Mouse (Mus musculus) adrenal gland, adult 18-20 months (tissue): ENCODE data around the gene Fto. TPM values are rescaled to one million over a fixed set of nuclear protein-coding genes. Genes with fewer than 3 reads are reported as not detected.

ENCODE experiments used
- DNase-seq, 2 experiments: peaks; one replicate each; pipeline ENCODE4 v3.0.0; 2021 to 2022; ENCODE audit warnings: low spot score in 2 of 2
- total RNA-seq, 2 experiments: library from RNA; stranded (reverse); gene quantifications; 1 replicate in 1 of 2; 2 replicates in 1 of 2; pipeline ENCODE4 v1.2.3; 2021

Gene Fto
- total RNA-seq, 2 experiments from 2014 or later: 73.6 to 78.4 TPM

- DNase-seq: no peak
Observed at GRCm38 (mm10) chr8:91603751-91604150, 290.4 kb downstream of the Fto start.

GRCm38 (mm10) chr8:91605901-91606300, 292.6 kb downstream of the Fto start:
- no peak for DNase-seq

GRCm38 (mm10) chr8:91607091-91607490, 293.8 kb downstream of the Fto start:
- no peak for DNase-seq

GRCm38 (mm10) chr8:91611191-91611590, 297.9 kb downstream of the Fto start:
- no peak for DNase-seq

GRCm38 (mm10) chr8:91611723-91612362, 298.5 kb downstream of the Fto start:
- DNase-seq: no peak

DNA sequence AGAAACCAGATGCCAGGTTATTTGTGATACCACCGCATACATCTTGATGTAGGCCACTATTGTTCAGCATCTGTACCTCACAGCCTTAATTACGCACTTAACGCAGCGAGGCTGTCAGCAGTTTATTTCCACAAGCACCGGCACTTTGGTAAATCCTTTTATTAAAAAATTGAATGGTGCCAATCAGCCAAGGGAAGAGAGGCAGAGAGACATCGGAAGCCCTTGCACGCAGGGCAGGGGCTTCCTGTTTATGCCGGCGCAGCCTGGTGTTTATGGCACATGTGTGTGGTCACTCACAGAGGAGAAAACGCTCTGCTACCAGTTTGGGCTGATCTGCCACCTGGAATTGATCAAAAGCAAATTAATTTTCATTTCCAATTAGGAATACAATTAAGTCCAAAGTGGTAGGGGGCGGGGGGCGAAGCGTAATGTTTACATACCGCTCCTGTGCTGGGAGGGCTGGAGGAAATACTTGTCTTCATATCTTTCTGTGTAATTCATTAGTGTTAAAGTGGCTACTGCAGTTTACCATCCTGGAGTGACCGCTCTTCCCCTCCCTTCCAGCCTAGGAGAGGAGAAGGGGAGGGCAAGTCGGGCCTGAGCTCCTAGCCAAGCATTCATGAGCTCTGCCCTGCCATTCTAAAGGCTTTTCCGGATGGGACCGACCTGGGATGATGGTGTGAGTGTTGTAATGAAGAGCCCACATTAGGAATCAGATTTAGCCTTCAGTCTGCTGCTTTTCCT, 299.2 kb downstream of the Fto start:
- no peak for DNase-seq

DNA sequence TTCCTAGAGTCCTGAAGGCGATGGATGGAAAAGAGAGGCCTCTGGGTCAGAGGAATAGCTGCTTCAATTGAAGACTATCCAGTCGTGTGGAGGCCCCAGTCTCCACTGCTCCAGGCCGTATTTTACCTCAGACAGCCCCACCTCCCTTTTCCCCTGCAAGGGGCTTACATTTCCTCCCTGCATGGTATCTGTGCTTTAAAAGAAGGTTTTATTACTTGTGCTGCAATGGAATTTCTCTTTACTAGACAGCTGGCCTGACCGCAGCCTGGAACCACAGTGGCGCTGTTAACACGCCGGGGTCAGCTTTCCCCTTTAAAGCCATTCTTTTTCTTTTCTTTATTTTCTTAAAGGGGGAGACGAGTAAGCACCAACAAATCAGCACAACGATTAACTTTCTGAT, 300.3 kb downstream of the Fto start:
- DNase-seq: no peak

DNA sequence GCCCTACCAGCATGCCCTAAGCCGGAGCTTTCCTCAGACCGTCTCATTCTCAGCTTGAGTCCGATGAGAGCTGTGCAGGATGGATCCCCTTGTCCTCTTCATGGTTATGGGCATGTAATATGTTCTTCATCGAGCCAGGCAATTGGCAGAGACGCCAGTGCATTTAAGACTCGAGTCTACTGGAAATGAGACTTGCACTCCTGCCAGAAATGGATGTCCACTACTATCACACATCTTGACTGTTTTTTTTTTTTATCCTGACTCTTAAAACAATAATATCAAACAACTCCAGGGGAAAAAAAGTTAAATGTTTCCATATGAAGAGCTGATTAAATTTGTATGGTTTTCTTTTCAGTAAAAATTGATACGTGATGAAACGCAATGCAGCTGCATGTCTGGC, 301.9 kb downstream of the Fto start:
- DNase-seq: no peak

GRCm38 (mm10) chr8:91615781-91616683, 302.7 kb downstream of the Fto start:
- no peak for DNase-seq

DNA sequence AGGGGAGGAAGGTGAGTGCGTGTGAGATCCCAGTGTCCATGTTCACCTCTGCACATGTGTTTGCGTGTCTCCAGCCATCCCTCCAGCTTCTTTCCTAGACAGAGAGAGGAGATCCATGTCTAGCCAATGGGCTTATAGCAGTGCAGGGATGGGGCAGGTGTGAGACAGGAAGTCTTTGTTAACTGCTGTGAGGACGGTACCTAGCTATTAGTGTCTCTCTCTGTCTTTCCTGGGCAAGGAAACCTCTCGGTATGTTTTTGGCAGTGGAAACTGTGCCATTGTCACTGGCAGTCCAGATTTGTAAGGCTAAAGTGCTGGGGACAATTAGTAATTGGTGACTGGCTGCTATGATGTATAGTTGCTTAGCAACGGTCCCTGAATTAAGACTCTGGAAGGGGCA, 304.4 kb downstream of the Fto start:
- no peak for DNase-seq

GRCm38 (mm10) chr8:91622757-91623156, 309.4 kb downstream of the Fto start:
- DNase-seq: no peak

DNA sequence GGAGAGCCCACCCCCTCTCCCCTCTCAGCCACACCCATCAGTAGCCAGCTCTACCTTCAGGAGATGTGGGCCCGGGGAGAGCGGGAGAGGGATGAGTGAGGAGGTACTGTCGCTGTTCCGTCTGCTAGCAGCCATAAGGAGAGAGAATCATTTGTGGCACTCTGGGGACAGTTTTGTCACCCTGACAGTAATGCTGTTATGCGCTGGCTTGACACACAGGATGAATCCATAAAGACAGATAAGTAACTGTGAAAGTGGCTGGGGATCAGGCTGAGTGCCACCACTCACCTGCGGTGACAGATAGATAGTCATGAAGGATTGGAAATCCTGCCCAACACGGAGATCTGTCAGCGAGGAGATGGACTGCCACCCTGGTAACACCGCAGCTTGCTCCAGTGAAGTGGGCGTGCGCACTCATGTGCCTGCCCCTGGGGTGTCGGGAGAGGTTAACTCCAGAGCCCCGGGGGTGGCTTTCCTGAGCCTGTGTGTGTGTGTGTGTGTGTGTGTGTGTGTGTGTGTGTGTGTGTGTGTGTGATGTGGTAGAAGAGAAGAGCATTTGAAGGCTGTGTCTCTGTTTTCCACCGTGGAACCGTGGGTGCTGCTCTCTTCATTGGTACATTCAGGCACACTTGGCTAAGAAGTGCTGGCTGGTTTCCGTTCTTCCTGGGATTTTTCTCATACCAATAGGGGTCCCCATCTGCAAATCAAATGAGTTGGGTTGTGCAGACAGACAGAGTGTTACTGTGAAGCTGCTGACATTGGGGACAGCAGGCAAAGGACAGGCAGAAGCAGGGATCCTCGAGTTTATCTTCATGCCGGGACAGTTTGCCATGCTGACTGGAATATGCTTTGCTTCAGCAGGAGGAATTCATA, 312.6 kb downstream of the Fto start:
- no peak for DNase-seq

DNA sequence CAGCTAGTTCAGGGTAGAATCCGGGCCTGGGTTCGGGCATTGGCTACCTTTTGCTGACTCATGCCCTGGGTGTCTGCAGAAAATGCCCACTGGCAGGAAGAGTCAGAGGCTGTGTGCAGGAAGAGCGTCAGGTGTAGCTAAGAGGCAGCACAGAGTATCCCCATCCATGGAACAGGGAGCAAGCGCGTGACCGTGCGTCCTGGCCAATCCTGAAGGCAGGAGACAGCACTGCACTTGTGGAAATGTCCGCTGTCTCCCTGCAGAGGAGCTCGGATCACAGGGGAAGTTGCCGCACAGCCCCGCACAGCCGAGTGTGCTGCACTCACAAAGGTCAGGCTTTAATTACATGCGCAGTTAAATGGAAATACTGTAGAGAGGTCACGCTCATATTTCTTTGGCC, 316.3 kb downstream of the Fto start:
- DNase-seq: no peak

- no peak for DNase-seq
Observed at GRCm38 (mm10) chr8:91630320-91631033, 317.2 kb downstream of the Fto start.

GRCm38 (mm10) chr8:91632411-91632810, 319.1 kb downstream of the Fto start:
- no peak for DNase-seq

GRCm38 (mm10) chr8:91635406-91635805, 322.1 kb downstream of the Fto start:
- no peak for DNase-seq

- no peak for DNase-seq
Observed at GRCm38 (mm10) chr8:91636887-91637286, 323.6 kb downstream of the Fto start.

DNA sequence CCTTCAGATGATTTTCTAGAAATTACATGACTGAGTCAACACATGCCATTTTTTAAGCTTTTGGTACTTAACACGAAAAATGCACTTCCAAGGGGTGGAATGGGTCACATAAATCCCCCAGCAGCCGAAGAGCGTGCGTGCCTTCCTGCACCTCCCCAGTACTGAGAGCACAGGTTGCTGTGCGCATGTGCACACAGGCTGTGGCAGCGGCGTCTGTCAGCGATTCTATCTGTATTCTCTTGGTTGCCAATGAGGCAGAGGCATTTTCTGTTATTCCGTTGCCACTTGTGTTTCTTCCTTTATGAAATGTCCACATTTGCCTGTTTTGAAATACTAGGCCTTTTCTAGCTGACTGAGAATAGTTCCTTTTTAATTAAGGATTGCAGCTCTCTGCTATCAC, 324.4 kb downstream of the Fto start:
- no peak for DNase-seq

GRCm38 (mm10) chr8:91638256-91638655, 324.9 kb downstream of the Fto start:
- no peak for DNase-seq

GRCm38 (mm10) chr8:91640471-91640870, 327.1 kb downstream of the Fto start:
- no peak for DNase-seq
